Mouse (Mus musculus) heart, embryonic 11.5 days (tissue): ENCODE data around the gene AC124502.3. TPM values are rescaled to one million over a fixed set of nuclear protein-coding genes. Genes with fewer than 3 reads are reported as not detected.

Experiments used
- ATAC-seq: fragments of 200-750 bp; cut with Nextera tagmentation; replicated peaks from 2 replicates; pipeline ENCODE4 v1.8.0; 2017; ENCODE audit warnings: moderate library complexity; ENCODE audit not compliant: insufficient number of reproducible peaks, low FRiP score, low TSS enrichment
- H3K27ac ChIP-seq: fragments of 300-500 bp; sonication (generic); 2 replicates; pipeline ENCODE4 v1.5.1; 2014; ENCODE audit warnings: mild to moderate bottlenecking, low read depth, low read length
- H3K27me3 ChIP-seq: fragments of 300-500 bp; sonication (generic); 2 replicates; pipeline ENCODE4 v1.6.1; 2014; ENCODE audit warnings: mild to moderate bottlenecking, low read length, mixed read lengths; ENCODE audit not compliant: control insufficient read depth, insufficient read depth
- H3K36me3 ChIP-seq: fragments of 300-500 bp; sonication (generic); 2 replicates; pipeline ENCODE4 v1.6.1; 2014; ENCODE audit warnings: mild to moderate bottlenecking, low read length, moderate library complexity, mixed read lengths; ENCODE audit not compliant: control insufficient read depth, insufficient read depth
- H3K4me1 ChIP-seq: fragments of 300-500 bp; sonication (generic); 2 replicates; pipeline ENCODE4 v1.6.1; 2014; ENCODE audit warnings: low read length; ENCODE audit not compliant: control insufficient read depth, insufficient read depth
- H3K4me2 ChIP-seq: fragments of 300-500 bp; sonication (generic); 2 replicates; pipeline ENCODE4 v1.6.1; 2014; ENCODE audit warnings: mild to moderate bottlenecking, moderate library complexity
- H3K4me3 ChIP-seq: fragments of 300-500 bp; sonication (generic); 2 replicates; pipeline ENCODE4 v1.5.1; 2014; ENCODE audit warnings: low read depth, low read length
- H3K9ac ChIP-seq: fragments of 300-500 bp; sonication (generic); 2 replicates; pipeline ENCODE4 v1.6.1; 2014; ENCODE audit warnings: mild to moderate bottlenecking, low read depth, low read length, moderate library complexity
- H3K9me3 ChIP-seq: fragments of 300-500 bp; sonication (generic); replicated peaks from 2 replicates; pipeline ENCODE4 v1.6.1; 2016; ENCODE audit warnings: low read length; ENCODE audit not compliant: control insufficient read depth
- WGBS: fragments of 180-500 bp; shearing (Covaris S2); extraction: QIAGEN DNeasy Blood & Tissue Kit; methylation state at CpG from one replicate; pipeline ENCODE4 v1.1.7; 2014; ENCODE audit not compliant: insufficient replicate concordance; 5-methylcytosine and 5-hydroxymethylcytosine counted together
- polyA plus RNA-seq: library from polyadenylated mRNA; unstranded; fragments of >200 nt; fragmentation: Nextera tagmentation; extraction: Ambion mirVana; gene quantifications from 2 replicates; pipeline ENCODE4 v1.2.1, GENCODE M21; 2014

The AC124502.3 gene
- polyA plus RNA-seq, 1 experiment from 2014 or later: 2.0 TPM

GRCm38 (mm10) chr19:5089324-5089723 is 50.6 kb downstream of the AC124502.3 start:
- 89% methylated on average over 4 of the region's 4 CpGs for WGBS
- H3K9ac ChIP-seq: no peak overlapping the region

GRCm38 (mm10) chr19:5092083-5092482 is 53.4 kb downstream of the AC124502.3 start:
- no peaks in the 10 kb centered on the region for H3K9me3 ChIP-seq
- peaks cover 35% of the 10 kb centered on the region for H3K4me1 ChIP-seq
- no peak for ATAC-seq
- WGBS: 84% methylated on average over 10 of the region's 10 CpGs
- H3K4me2 ChIP-seq: no peak overlapping the region
- no peak overlapping the region for H3K27ac ChIP-seq
- no peak overlapping the region for H3K9ac ChIP-seq
- H3K27me3 ChIP-seq: no peaks in the 10 kb centered on the region
- H3K4me3 ChIP-seq: no peak overlapping the region
- H3K36me3 ChIP-seq: peaks cover 12% of the 10 kb centered on the region; the same call in 1 of the 2 replicates

More at GRCm38 (mm10) chr19:5089324-5089723, 50.6 kb downstream of the AC124502.3 start:
- Histone ChIP-seq H3K4me3 (peak overlapping the region; percentile 90; the same call in 1 of the 2 replicates), H3K27ac (no peak overlapping the region), H3K4me1 (peaks cover 23% of the 10 kb centered on the region), H3K27me3 (peaks cover 22% of the 10 kb centered on the region), H3K36me3 (peaks cover 12% of the 10 kb centered on the region; the same call in 1 of the 2 replicates), H3K9me3 (no peaks in the 10 kb centered on the region), H3K4me2 (peak overlapping the region; percentile 94)
- ATAC-seq: no peak

GRCm38 (mm10) chr19:5093481-5094242 is 55.0 kb downstream of the AC124502.3 start:
- 68% methylated on average over 12 of the region's 12 CpGs for WGBS
- H3K9me3 ChIP-seq: no peaks in the 10 kb centered on the region
- no peak overlapping the region for H3K9ac ChIP-seq
- H3K27me3 ChIP-seq: 0 out of 2 replicates have a peak, but pooled peaks cover 2% of the 10 kb centered on the region
- H3K4me3 ChIP-seq: no peak overlapping the region
- peaks cover 40% of the 10 kb centered on the region for H3K4me1 ChIP-seq
- no peak overlapping the region for H3K27ac ChIP-seq
- ATAC-seq: no peak
- peaks cover 12% of the 10 kb centered on the region; the same call in 1 of the 2 replicates for H3K36me3 ChIP-seq
- no peak overlapping the region for H3K4me2 ChIP-seq

- no peak overlapping the region for H3K4me2 ChIP-seq
- H3K27ac ChIP-seq: no peak overlapping the region
- H3K4me1 ChIP-seq: peaks cover 38% of the 10 kb centered on the region
Measured at GRCm38 (mm10) chr19:5094243-5094632, 55.5 kb downstream of the AC124502.3 start.

GRCm38 (mm10) chr19:5094746-5095417 is 56.2 kb downstream of the AC124502.3 start:
- Histone ChIP-seq H3K27me3 (0 out of 2 replicates have a peak, but pooled peaks cover 2% of the 10 kb centered on the region), H3K4me1 (peaks cover 37% of the 10 kb centered on the region), H3K4me2 (no peak overlapping the region), H3K9me3 (no peaks in the 10 kb centered on the region), H3K4me3 (no peak overlapping the region), H3K27ac (no peak overlapping the region), H3K36me3 (peaks cover 16% of the 10 kb centered on the region), H3K9ac (no peak overlapping the region)
- WGBS: 52% methylated on average over 11 of the region's 11 CpGs
- no peak for ATAC-seq

More at GRCm38 (mm10) chr19:5094243-5094632, 55.5 kb downstream of the AC124502.3 start:
- Histone ChIP-seq H3K9me3 (no peaks in the 10 kb centered on the region), H3K27me3 (0 out of 2 replicates have a peak, but pooled peaks cover 2% of the 10 kb centered on the region), H3K36me3 (peaks cover 12% of the 10 kb centered on the region; the same call in 1 of the 2 replicates), H3K4me3 (no peak overlapping the region), H3K9ac (no peak overlapping the region)
- WGBS: under 1% methylated on average over 21 of the region's 21 CpGs
- peak; percentile 47; the same call in 1 of the 2 replicates for ATAC-seq

GRCm38 (mm10) chr19:5095887-5096474 is 57.3 kb downstream of the AC124502.3 start:
- H3K9me3 ChIP-seq: no peaks in the 10 kb centered on the region
- 11% methylated on average over 9 of the region's 9 CpGs for WGBS
- H3K4me3 ChIP-seq: no peak overlapping the region

GRCm38 (mm10) chr19:5097521-5098362 is 59.1 kb downstream of the AC124502.3 start:
- H3K4me2 ChIP-seq: peak overlapping the region; percentile 99
- 0 out of 2 replicates have a peak, but pooled peaks cover 2% of the 10 kb centered on the region for H3K27me3 ChIP-seq
- WGBS: 8% methylated on average over 31 of the region's 31 CpGs
- no peaks in the 10 kb centered on the region for H3K9me3 ChIP-seq
- no peak for ATAC-seq
- peak overlapping the region; percentile 55 for H3K4me3 ChIP-seq
- H3K36me3 ChIP-seq: peaks cover 24% of the 10 kb centered on the region
- peak overlapping the region; percentile 77 for H3K9ac ChIP-seq
- H3K27ac ChIP-seq: no peak overlapping the region
- peaks cover 37% of the 10 kb centered on the region for H3K4me1 ChIP-seq

More at GRCm38 (mm10) chr19:5095887-5096474, 57.3 kb downstream of the AC124502.3 start:
- Histone ChIP-seq H3K36me3 (peaks cover 17% of the 10 kb centered on the region), H3K27ac (no peak overlapping the region), H3K4me1 (peaks cover 37% of the 10 kb centered on the region), H3K27me3 (0 out of 2 replicates have a peak, but pooled peaks cover 2% of the 10 kb centered on the region), H3K4me2 (no peak overlapping the region; the same call in 1 of the 2 replicates), H3K9ac (no peak overlapping the region)
- ATAC-seq: no peak
